In genomic region chr2:31962501-31963224, GRCm38 (mm10) we compare ENCODE assay signal across 9 mouse cellular contexts. TPM values are rescaled to one million over a fixed set of nuclear protein-coding genes. Genes with fewer than 3 reads are reported as not detected.
A peak's percentile ranks its signal among the peaks of the same experiment; 100 is the strongest.
DNase-seq lines count a peak whose midpoint lies in the region; ATAC-seq and TF ChIP-seq lines count a peak whose summit lies in the region.
"Had no signal": no experiment of that assay in that cellular context is flagged by ENCODE, and none has a peak within 500 bp of the region (broad histone marks: within the 10 kb centered on the region; RNA-seq: fewer than 3 reads in every experiment).

No protein-coding gene starts in this region.

- H3K4me2 ChIP-seq in lung, postnatal 0 days (replicated peaks; ENCODE audit: low read depth, low read length): no peak overlapping the region
- H3K4me2 ChIP-seq: liver, embryonic 13.5 days had no signal

- H3K4me3 ChIP-seq in lung, postnatal 0 days (ENCODE audit: low read depth, low read length): no peak overlapping the region
- H3K4me3 ChIP-seq: liver, embryonic 13.5 days had no signal

- H3K9me3 ChIP-seq in lung, postnatal 0 days (ENCODE audit: low read length): no peaks in the 10 kb centered on the region
- H3K9me3 ChIP-seq: liver, embryonic 13.5 days had no signal

- ATAC-seq in lung, postnatal 0 days: peak; percentile 77

- peak overlapping the region; percentile 64; the same call in 1 of the 2 replicates for H3K27ac ChIP-seq in lung, postnatal 0 days (ENCODE audit: low read length)
- H3K27ac ChIP-seq: liver, embryonic 13.5 days had no signal

- no peak overlapping the region for H3K9ac ChIP-seq in lung, postnatal 0 days (replicated peaks; ENCODE audit: low read depth)
- H3K9ac ChIP-seq: liver, embryonic 13.5 days had no signal

- H3K4me1 ChIP-seq in lung, postnatal 0 days (ENCODE audit: insufficient read depth, low read depth, low read length): no peaks in the 10 kb centered on the region

- no peak for TF ChIP-seq EP300 in lung, postnatal 0 days (IDR thresholded peaks at IDR 0.05)

- peak; percentile 54 for DNase-seq in 3T3-L1 (ENCODE audit: low read depth, low spot score)
- peak; percentile 81 for DNase-seq in cerebellum, adult 11-12 months
- DNase-seq in frontal cortex, postnatal 10 days (ENCODE audit: low spot score in 2 of 2): peak; percentile 63 to 73
- peak; percentile 71 to 73 for DNase-seq in kidney, postnatal 36 days
- peak; percentile 78 for DNase-seq in lung, postnatal 0 days (ENCODE audit: low spot score)
- DNase-seq in right cerebral cortex, postnatal 36 days (ENCODE audit: low spot score in 2 of 2): peak; percentile 42 to 57
- DNase-seq in gastrocnemius, postnatal 4 days (ENCODE audit: low spot score in 2 of 2): no peak
- DNase-seq in gastrocnemius, adult 18-20 months (ENCODE audit: low spot score): no peak
- DNase-seq: liver, embryonic 13.5 days had no signal

- H3K36me3 ChIP-seq in lung, postnatal 0 days (ENCODE audit: insufficient read depth, low read length): no peaks in the 10 kb centered on the region
- H3K36me3 ChIP-seq: liver, embryonic 13.5 days had no signal

- 44% methylated on average over 8 of the region's 8 CpGs for WGBS in lung, postnatal 0 days

- peak; percentile 54 for TF ChIP-seq CTCF in lung, postnatal 0 days (IDR thresholded peaks at IDR 0.05)

- H3K27me3 ChIP-seq in lung, postnatal 0 days (replicated peaks; ENCODE audit: insufficient read depth, low read length): no peaks in the 10 kb centered on the region
- H3K27me3 ChIP-seq: liver, embryonic 13.5 days had no signal

RNA-seq across cellular contexts. Expression of gene Nup214, which starts 11.6 kb away (rescaled TPM):
- polyA plus RNA-seq in lung, postnatal 0 days (2015; fragmentation: Nextera tagmentation; extraction: Ambion mirVana): 57.1 and 65.6 TPM in 2 replicates
- 10 to 100 TPM; 38.9 to 43.3 TPM for total RNA-seq in gastrocnemius, postnatal 4 days (2021)
- total RNA-seq in gastrocnemius, adult 18-20 months (2021): 10 to 100 TPM; 18.0 to 23.5 TPM

RNA-seq across cellular contexts. Expression of gene Aif1l, which starts 12.7 kb away (rescaled TPM):
- 11.7 and 12.6 TPM in 2 replicates for polyA plus RNA-seq in lung, postnatal 0 days (2015; fragmentation: Nextera tagmentation; extraction: Ambion mirVana)
- total RNA-seq in gastrocnemius, postnatal 4 days (2021): 10 to 100 TPM; 21.6 to 25.8 TPM
- 1 to 10 TPM; 2.9 to 3.3 TPM for total RNA-seq in gastrocnemius, adult 18-20 months (2021)

Comparison
In these comparisons a context has a peak if more than half of its experiments do, and no peak if none do; other contexts are left out.
1. RNA of gene Aif1l, which starts 12.7 kb away (total RNA-seq): 21.6 to 25.8 TPM in gastrocnemius, postnatal 4 days; 2.9 to 3.3 TPM in gastrocnemius, adult 18-20 months; every median in the first group is over 4 times any median in the second.
2. DNase-seq: peak in 3T3-L1 (single experiment), cerebellum, adult 11-12 months (single experiment), frontal cortex, postnatal 10 days (2 of 2), kidney, postnatal 36 days (2 of 2), lung, postnatal 0 days (single experiment) and right cerebral cortex, postnatal 36 days (2 of 2); none in gastrocnemius, postnatal 4 days (0 of 2) and gastrocnemius, adult 18-20 months (single experiment).